32 mouse cellular contexts compared by ENCODE assay signal in genomic region chr14:55213621-55214020, GRCm38 (mm10). TPM values are rescaled to one million over a fixed set of nuclear protein-coding genes. Genes with fewer than 3 reads are reported as not detected.
DNase-seq lines count a peak whose midpoint lies in the region; ATAC-seq lines count a peak whose summit lies in the region.
"Had no signal": no experiment of that assay in that cellular context is flagged by ENCODE, and none has a peak within 500 bp of the region (broad histone marks: within the 10 kb centered on the region; RNA-seq: fewer than 3 reads in every experiment).

No protein-coding gene starts in this region.

- no peaks in the 10 kb centered on the region for H3K4me1 ChIP-seq in heart, embryonic 10.5 days
- H3K4me1 ChIP-seq: forebrain, embryonic 12.5 days; liver, embryonic 12.5 days; megakaryocyte, embryonic 14.5 days; midbrain, embryonic 12.5 days; neural tube, embryonic 12.5 days had no signal

- DNase-seq in adrenal gland, postnatal 14 days, result peak; percentile 14
- DNase-seq in adrenal gland, postnatal 4 days (ENCODE audit: low spot score in 2 of 2), result no peak
- peak; percentile 65 for DNase-seq in heart, adult 11 months
- no peak for DNase-seq in heart, embryonic 10.5 days (ENCODE audit: low spot score)
- DNase-seq in testis, postnatal 14 days (ENCODE audit: low spot score), result peak; percentile 66
- DNase-seq in testis, postnatal 10 days (ENCODE audit: low spot score), result no peak
- DNase-seq: forebrain, postnatal 0 days; kidney, adult 9 months; kidney, postnatal 10 days; layer of hippocampus, postnatal 36 days; left cerebral cortex, postnatal 4 days; lung, adult 18-20 months; lung, postnatal 4 days; right cerebral cortex, adult 18-20 months; spleen, adult 18-20 months; thymus, adult 2 months; thymus, postnatal 36 days had no signal

- no peaks in the 10 kb centered on the region for H3K9me3 ChIP-seq in heart, embryonic 10.5 days
- H3K9me3 ChIP-seq: forebrain, embryonic 12.5 days; liver, embryonic 12.5 days; megakaryocyte, embryonic 14.5 days; midbrain, embryonic 12.5 days; neural tube, embryonic 12.5 days had no signal

- H3K27ac ChIP-seq in heart, embryonic 10.5 days, result no peak overlapping the region
- H3K27ac ChIP-seq: forebrain, embryonic 12.5 days; hindbrain, embryonic 14.5 days; liver, embryonic 12.5 days; midbrain, embryonic 12.5 days; neural tube, embryonic 12.5 days had no signal

- no peaks in the 10 kb centered on the region for H3K36me3 ChIP-seq in heart, embryonic 10.5 days
- H3K36me3 ChIP-seq: forebrain, embryonic 12.5 days; liver, embryonic 12.5 days; midbrain, embryonic 12.5 days; neural tube, embryonic 12.5 days had no signal

- H3K27me3 ChIP-seq in heart, embryonic 10.5 days (ENCODE audit: insufficient read depth, poor library complexity, severe bottlenecking), result no peaks in the 10 kb centered on the region
- H3K27me3 ChIP-seq: forebrain, embryonic 12.5 days; midbrain, embryonic 12.5 days; neural tube, embryonic 12.5 days had no signal

- WGBS in heart, embryonic 10.5 days, result 93% methylated on average over 3 of the region's 3 CpGs

- ATAC-seq in erythroblast, adult 5-6 weeks (replicated peaks; ENCODE audit: low FRiP score, poor library complexity, severe bottlenecking), result no peak
- ATAC-seq: CD4-positive, CD25-positive, alpha-beta regulatory T cell, adult 4 months; forebrain, postnatal 0 days; intestine, postnatal 0 days; liver, embryonic 12.5 days; lung, postnatal 0 days had no signal

- H3K4me3 ChIP-seq in heart, embryonic 10.5 days, result no peak overlapping the region
- H3K4me3 ChIP-seq: forebrain, embryonic 12.5 days; liver, embryonic 12.5 days; megakaryocyte, embryonic 14.5 days; midbrain, embryonic 12.5 days; myocyte; neural tube, embryonic 12.5 days had no signal

RNA-seq across cellular contexts. Expression of gene Dhrs2, which starts 8.2 kb away (rescaled TPM):
- not detected in 2 replicates for total RNA-seq in adrenal gland, postnatal 14 days (2021)
- not detected for total RNA-seq in adrenal gland, postnatal 4 days (2021)
- polyA plus RNA-seq in heart, embryonic 10.5 days (2016; fragmentation: Nextera tagmentation; extraction: Ambion mirVana), result not detected in 2 replicates
- not detected in 2 replicates for total RNA-seq in erythroblast, adult 5-6 weeks (2015; ENCODE audit: low replicate concordance)
- total RNA-seq in erythroblast, adult 5-6 weeks (2017; ENCODE audit: low replicate concordance), result not detected in 2 replicates
- total RNA-seq: adrenal gland, postnatal 36 days; gastrocnemius, adult 8-10 months; layer of hippocampus, postnatal 36 days; left cerebral cortex, postnatal 4 days had no signal
- polyA plus RNA-seq: CD4-positive, CD25-positive, alpha-beta regulatory T cell, adult 4 months; heart, embryonic 14.5 days; large intestine, adult 2 months; liver, embryonic 12.5 days; myocyte had no signal

Comparison
In these comparisons a context has a peak if more than half of its experiments do, and no peak if none do; other contexts are left out.
1. DNase-seq: peak in adrenal gland, postnatal 14 days (single experiment), heart, adult 11 months (single experiment) and testis, postnatal 14 days (single experiment); none in adrenal gland, postnatal 4 days (0 of 2), heart, embryonic 10.5 days (single experiment) and testis, postnatal 10 days (single experiment).